Mouse (Mus musculus) telencephalon, adult 2 months (tissue): ENCODE measurements around the gene Cadm2.

Source experiments
- DNase-seq: peaks from one replicate; pipeline ENCODE4 v3.0.0-alpha.2; 2011; ENCODE audit warnings: low read depth, low spot score

Gene Cadm2

DNA sequence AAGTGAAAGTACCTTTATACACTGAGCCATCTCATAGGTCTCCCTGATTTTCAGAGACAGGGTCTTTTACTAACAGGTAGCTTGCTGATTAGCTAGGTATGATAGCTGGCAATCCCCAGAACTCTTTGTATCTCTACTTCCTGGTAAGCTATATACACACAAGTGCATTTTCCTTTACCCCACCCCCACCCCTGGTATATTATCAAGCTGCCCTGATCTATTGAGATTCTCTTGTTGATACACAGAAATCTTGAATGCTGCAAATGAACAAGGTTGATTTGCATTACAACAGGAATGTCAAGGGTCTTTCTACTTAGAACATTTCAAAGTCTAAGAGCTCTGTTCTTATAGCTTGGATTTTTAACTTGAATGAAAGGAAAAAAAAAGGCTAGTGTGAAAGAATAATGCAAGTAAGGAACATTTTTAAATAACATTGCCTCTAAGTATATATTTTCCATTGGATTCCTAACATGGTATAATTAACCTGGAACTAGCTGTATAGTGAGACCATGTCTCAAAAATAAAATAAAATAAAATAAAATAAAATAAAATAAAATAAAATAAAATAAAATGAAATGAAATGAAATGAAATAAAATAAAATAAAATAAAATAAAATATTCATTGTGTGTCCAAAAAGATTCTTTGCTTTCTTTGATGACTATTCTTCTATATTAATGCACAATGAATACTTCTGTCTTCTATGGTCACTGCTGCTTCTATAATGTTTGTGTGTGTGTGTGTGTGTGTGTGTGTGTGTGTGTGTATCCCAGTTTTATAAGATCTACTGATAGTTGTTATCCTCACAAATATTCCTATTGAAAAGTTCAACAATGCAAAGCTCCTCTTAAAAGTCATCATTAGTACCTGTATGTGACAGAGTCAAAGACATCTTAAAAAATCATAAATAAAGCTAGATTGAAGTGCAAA is 858.9 kb downstream of the Cadm2 start:
- DNase-seq, result no peak

DNA sequence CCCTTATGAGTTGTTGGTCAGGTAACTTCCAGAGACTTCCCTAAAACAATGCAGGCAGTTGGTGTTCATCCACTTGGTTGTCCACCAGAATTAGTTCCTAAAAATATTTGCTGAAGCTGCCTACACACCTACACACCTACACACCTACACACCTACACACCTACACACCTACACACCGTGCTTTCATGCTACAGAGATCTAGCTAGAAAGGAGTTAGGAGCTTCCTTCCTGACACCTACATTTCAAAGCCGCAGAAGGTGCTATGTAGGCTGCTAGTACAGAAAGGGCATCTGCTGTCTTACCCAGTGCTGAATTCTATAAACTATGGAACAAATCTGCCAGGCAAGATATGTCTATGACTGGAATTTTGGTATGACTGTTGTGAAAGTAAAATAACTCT is 872.2 kb downstream of the Cadm2 start:
- DNase-seq, result peak; percentile 62

DNA sequence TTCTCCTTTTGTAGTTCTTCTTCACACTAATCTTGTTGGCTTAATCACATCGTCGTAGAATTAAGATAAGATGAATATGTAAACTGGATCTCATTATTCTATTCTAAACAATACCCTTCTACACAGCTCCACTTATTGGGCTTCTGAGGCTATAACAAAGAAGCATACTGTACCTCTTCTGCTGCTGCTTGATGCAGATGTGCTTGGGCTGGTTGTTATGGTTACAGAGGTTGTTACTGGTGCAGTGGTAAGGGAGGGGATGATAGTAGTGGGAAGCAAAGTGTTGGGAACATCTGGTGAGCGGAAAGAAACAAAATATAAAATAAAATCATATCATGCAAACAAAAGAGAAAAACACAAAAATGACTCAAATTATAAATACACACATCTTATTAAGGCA is 889.5 kb downstream of the Cadm2 start:
- peak; percentile 16 for DNase-seq

DNA sequence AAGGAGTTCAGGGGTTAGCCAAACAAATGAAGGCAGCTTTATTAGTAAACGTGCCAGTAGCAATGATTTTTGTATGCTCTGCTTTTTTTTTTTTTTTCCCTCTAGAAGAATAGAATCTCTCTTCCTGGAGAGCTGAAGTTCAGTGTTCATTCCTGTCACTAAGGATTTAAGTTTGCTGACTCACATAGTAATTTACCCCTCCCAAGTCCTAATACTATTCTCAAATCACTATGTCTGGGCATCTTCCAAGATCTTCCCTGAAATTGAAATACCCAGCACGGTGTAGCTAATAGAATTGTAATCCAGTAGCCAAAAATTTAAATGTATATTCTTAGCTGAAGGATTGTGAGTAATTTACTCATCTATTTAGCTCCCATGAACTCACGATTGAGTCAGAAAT is 914.2 kb downstream of the Cadm2 start:
- DNase-seq, result no peak

DNA sequence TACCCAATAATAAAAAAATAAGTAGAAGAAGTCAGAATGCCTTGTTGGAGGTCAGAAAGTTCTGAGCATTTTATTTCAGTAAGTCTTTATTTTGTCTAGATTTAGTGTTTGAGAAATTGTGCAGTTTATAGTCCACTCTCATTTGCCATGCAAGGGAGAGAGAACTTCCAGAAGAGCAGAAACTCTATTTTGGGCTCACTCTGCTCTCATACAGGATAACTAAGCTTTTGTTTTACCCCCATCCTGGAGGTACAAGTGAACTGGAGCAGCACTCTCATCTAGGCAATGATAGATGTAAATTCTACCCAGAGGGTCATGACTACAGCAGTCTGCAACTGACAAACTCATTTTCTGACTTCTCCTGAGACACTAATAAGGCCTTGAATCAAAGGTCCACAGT is 925.9 kb downstream of the Cadm2 start:
- no peak for DNase-seq

DNA sequence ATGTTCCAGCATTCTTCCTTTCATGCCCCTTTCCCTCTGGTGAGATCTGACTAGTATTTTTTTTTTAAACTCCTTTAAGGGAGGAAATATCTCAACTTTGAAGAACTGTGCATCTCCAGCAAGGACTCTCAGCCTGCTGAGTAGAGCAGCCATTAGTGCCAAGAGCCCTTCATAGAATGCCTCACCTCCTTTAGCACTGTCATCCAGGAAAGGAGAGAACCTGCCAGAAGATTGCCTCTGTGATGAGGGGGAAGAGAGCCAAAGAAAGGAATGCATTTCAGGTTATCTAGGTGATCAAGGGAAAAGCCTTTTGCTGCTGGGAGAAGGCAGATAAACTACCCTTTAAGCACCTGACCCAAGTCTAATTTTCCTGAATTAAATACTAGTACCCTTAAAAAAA is 943.5 kb downstream of the Cadm2 start:
- no peak for DNase-seq

DNA sequence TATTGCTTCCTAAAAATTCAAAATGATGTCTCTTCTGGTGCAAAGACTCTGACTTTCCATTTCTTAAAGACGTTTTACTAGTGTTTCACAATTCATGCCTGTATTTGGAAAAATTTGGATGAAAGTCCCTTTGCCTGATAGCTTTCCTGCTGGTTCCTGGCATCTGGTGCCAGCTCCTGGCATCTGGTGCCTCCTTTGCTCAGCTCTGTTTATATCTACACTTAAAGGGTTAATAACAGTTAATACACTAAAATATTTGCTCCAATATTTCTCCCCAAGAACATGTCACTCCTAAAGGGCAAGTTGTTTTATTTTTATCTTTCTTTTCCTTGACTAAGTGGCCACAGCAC is 969.7 kb downstream of the Cadm2 start:
- no peak for DNase-seq

DNA sequence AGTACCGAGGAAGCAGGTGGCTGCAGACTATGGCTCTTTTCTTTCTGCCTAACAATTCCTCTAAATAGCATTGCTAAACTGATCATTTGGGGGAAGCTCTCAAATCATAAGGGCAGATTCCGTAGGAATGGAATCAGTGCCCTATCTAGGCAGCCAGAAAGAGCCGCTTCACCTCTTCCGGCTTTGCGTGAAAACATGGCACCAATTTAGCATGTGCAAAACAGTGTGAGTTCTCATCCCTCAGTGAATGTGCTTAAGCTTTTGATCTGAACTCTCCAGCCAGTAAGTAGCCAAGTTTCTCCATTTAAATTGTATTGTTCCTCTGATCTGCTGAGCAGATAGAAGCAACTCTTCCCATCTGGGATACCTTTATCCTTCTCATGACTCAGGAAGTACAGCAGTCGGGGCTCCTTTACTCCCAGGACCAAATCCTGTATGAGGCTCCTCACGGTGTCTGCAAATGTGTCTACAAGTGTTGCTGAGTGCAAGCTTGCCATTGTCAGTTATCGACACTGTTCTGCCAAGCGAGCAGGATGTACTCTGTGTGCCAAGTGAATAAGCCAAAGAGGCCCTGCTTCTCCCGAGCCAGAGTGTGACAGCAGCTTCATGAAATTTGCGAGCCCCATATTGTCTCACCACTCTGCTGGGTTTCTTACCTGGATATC is 970.2 kb downstream of the Cadm2 start:
- no peak for DNase-seq

DNA sequence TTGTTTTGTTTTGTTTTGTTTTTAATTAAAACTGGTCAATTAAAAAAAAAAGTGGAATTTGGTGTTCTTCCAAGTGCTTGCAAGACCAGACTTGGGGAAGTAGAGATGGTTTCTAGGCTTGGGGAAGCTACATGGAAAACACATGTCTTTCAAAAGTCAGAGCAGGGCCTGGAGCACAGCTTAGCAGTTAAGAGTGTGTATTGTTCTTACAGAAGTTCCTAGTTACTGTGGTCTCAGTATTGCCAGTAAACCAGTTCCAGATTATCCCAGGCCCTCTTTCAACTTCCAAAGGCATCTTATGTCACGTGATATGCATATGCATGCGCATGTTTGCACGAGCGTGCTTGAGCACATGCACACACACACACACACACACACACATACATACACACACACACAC is 972.9 kb downstream of the Cadm2 start:
- no peak for DNase-seq

DNA sequence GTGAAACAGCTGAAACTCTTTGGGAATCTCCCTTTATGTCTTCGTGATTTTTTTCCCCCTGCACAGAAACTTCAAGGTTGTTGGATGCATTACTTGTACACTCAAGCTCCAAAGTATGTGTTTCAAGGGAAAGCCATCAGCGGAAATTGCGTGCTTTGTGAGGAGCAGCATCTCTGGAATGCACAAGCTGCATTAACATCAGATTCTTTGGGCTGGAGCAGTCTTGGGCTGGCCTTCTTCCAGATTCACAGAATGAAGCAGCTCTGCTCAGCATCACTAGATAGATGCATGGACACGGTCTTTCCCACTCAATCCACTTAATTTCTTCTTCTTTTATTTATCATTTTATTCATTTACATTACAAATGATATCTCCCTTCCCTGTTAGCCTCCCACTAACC is 977.1 kb downstream of the Cadm2 start:
- no peak for DNase-seq

DNA sequence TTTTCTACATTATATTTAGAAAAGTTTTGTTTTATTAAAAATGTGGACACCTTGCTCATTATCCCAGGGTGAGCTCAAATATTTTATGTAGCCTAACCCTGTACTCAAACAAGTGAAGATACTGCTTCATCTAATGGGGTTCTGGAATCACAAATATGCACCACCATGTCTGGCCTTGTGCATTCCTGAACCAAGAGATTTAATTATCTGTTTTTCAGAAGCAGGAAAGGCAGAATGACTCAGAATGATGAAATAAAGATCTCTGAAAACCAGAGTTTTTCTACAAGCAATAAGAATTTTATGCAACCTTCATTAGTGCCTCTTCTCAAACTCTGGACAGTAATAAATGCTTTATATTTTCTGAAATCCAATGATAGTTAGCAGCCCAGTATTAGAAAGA is 993.2 kb downstream of the Cadm2 start:
- no peak for DNase-seq

DNA sequence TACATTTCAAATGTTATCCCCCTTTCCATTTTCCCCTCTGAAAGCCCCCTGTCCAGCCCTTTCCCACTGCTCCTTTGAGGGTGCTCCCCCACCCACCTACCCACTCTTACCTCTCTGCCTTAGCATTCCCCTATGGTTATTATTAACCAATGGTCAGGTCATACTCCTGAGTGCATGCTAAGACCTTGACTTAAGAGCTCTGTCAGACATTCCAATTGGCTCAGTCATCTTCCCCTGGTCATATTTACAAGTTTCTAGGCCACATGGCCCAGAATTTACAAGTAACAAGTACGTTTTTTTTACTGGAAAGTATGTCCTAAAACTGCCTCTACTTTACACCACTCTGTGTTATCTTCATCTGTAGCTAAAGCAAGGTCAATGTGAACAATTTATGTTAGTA is 998.3 kb downstream of the Cadm2 start:
- no peak for DNase-seq

DNA sequence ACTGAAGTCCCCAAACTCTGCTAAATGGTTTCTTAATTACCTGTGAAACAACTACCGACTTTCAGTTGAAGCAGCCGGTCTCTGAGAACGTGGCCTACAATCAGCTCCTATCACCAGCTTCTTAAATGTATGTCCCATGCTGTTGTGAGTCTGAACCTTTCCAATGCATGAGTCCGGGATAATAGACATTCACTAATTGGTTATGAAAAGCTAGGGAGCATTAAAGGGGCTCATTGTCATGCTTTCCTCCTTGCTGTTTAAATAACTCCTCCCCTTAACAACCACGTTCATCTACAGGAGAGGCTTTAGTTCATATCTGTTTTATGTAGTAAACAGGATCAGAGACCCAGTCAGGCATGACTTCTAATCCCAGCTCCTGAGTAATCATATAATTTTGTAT is 1008.1 kb downstream of the Cadm2 start:
- no peak for DNase-seq
